Mouse (Mus musculus) forebrain, embryonic 12.5 days (tissue): ENCODE data around the gene Cd300ld4. TPM values are rescaled to one million over a fixed set of nuclear protein-coding genes. Genes with fewer than 3 reads are reported as not detected.
"Not testable (repeated sequence)": the region's sequence is repeated elsewhere in the genome, so short reads cannot be mapped to it uniquely, and the experiment has no call there.

Source experiments
- ATAC-seq: fragments of 200-750 bp; cut with Nextera tagmentation; 2 replicates; pipeline ENCODE4 v1.8.0; 2017; ENCODE audit warnings: moderate TSS enrichment; ENCODE audit not compliant: low FRiP score
- H3K27ac ChIP-seq: fragments of 300-500 bp; sonication (generic); 2 replicates; pipeline ENCODE4 v1.5.1; 2016; ENCODE audit warnings: mild to moderate bottlenecking
- H3K27me3 ChIP-seq: fragments of 300-500 bp; sonication (generic); 2 replicates; pipeline ENCODE4 v1.6.1; 2016; ENCODE audit warnings: mild to moderate bottlenecking
- H3K36me3 ChIP-seq: fragments of 300-500 bp; sonication (generic); replicated peaks from 2 replicates; pipeline ENCODE4 v1.6.1; 2016; ENCODE audit warnings: mild to moderate bottlenecking
- H3K4me1 ChIP-seq: fragments of 300-500 bp; sonication (generic); 2 replicates; pipeline ENCODE4 v1.6.1; 2016
- H3K4me2 ChIP-seq: fragments of 300-500 bp; sonication (generic); 2 replicates; pipeline ENCODE4 v1.6.1; 2016; ENCODE audit warnings: mild to moderate bottlenecking, moderate library complexity
- H3K4me3 ChIP-seq: fragments of 300-500 bp; sonication (generic); replicated peaks from 2 replicates; pipeline ENCODE4 v1.5.1; 2016; ENCODE audit warnings: mild to moderate bottlenecking
- H3K9ac ChIP-seq: fragments of 300-500 bp; sonication (generic); 2 replicates; pipeline ENCODE4 v1.6.1; 2016; ENCODE audit warnings: mild to moderate bottlenecking
- H3K9me3 ChIP-seq: fragments of 300-500 bp; sonication (generic); 2 replicates; pipeline ENCODE4 v1.6.1; 2016
- WGBS: fragments of 180-500 bp; shearing (Covaris S2); methylation state at CpG from one replicate; pipeline ENCODE4 v1.1.7; 2016; 5-methylcytosine and 5-hydroxymethylcytosine counted together
- polyA plus RNA-seq: library from polyadenylated mRNA; unstranded; fragments of >200 nt; fragmentation: Nextera tagmentation; extraction: Ambion mirVana; gene quantifications from 2 replicates; pipeline ENCODE4 v1.2.1, GENCODE M21; 2016

Gene Cd300ld4
- polyA plus RNA-seq, result not detected in 2 replicates

GRCm38 (mm10) chr11:115026912-115027311 lies at the start of gene Cd300ld4:
Gene Cd300ld4 (minus strand): TSS chr11:115027012.
- H3K27ac ChIP-seq, H3K4me2 ChIP-seq, ATAC-seq, H3K4me1 ChIP-seq, H3K36me3 ChIP-seq, H3K4me3 ChIP-seq, H3K9ac ChIP-seq, H3K9me3 ChIP-seq, H3K27me3 ChIP-seq: not testable (repeated sequence)
- WGBS, result no CpG with 5 or more reads among the region's 6 CpGs

- Histone ChIP-seq H3K4me1 (peaks cover 14% of the 10 kb centered on the region), H3K27me3 (0 out of 2 replicates have a peak, but pooled peaks cover 2% of the 10 kb centered on the region), H3K36me3 (no peaks in the 10 kb centered on the region), H3K9me3 (no peaks in the 10 kb centered on the region), H3K4me2 (no peak overlapping the region), H3K27ac (no peak overlapping the region), H3K4me3 (no peak overlapping the region), H3K9ac (no peak overlapping the region)
- WGBS, result 82% methylated on average over 5 of the region's 5 CpGs
- ATAC-seq, result no peak
Observed at GRCm38 (mm10) chr11:115075859-115076258, 49.0 kb upstream of the Cd300ld4 start.

- Histone ChIP-seq H3K9ac (no peak overlapping the region), H3K9me3 (no peaks in the 10 kb centered on the region), H3K36me3 (no peaks in the 10 kb centered on the region), H3K27me3 (0 out of 2 replicates have a peak, but pooled peaks cover 2% of the 10 kb centered on the region), H3K27ac (no peak overlapping the region), H3K4me2 (no peak overlapping the region), H3K4me3 (no peak overlapping the region), H3K4me1 (peaks cover 18% of the 10 kb centered on the region)
- WGBS, result 78% methylated on average over 7 of the region's 7 CpGs
- ATAC-seq, result no peak
Observed at GRCm38 (mm10) chr11:115075407-115075806, 48.6 kb upstream of the Cd300ld4 start.

- H3K9ac ChIP-seq, result no peak overlapping the region
- 0 out of 2 replicates have a peak, but pooled peaks cover 6% of the 10 kb centered on the region for H3K27me3 ChIP-seq
- H3K4me3 ChIP-seq, result no peak overlapping the region
- no peaks in the 10 kb centered on the region for H3K9me3 ChIP-seq
- WGBS, result 66% methylated on average over 5 of the region's 5 CpGs
- H3K27ac ChIP-seq, result no peak overlapping the region
- H3K36me3 ChIP-seq, result no peaks in the 10 kb centered on the region
- no peak overlapping the region for H3K4me2 ChIP-seq
- ATAC-seq, result no peak
- peaks cover 19% of the 10 kb centered on the region for H3K4me1 ChIP-seq
Observed at GRCm38 (mm10) chr11:115073002-115073401, 46.2 kb upstream of the Cd300ld4 start.

- H3K27me3 ChIP-seq, result 0 out of 2 replicates have a peak, but pooled peaks cover 6% of the 10 kb centered on the region
- peaks cover 19% of the 10 kb centered on the region for H3K4me1 ChIP-seq
- no peak overlapping the region for H3K4me3 ChIP-seq
- no peaks in the 10 kb centered on the region for H3K36me3 ChIP-seq
- H3K9ac ChIP-seq, result no peak overlapping the region
- H3K27ac ChIP-seq, result no peak overlapping the region
- WGBS, result 29% methylated on average over 14 of the region's 14 CpGs
- H3K9me3 ChIP-seq, result no peaks in the 10 kb centered on the region
- peak overlapping the region; percentile 38 for H3K4me2 ChIP-seq
- no peak for ATAC-seq
Observed at GRCm38 (mm10) chr11:115071631-115072294, 45.0 kb upstream of the Cd300ld4 start.

GRCm38 (mm10) chr11:115071015-115071551 lies 44.3 kb upstream of the Cd300ld4 start:
- Histone ChIP-seq H3K4me1 (peaks cover 19% of the 10 kb centered on the region), H3K4me3 (no peak overlapping the region), H3K27ac (no peak overlapping the region), H3K9ac (no peak overlapping the region), H3K36me3 (no peaks in the 10 kb centered on the region), H3K27me3 (0 out of 2 replicates have a peak, but pooled peaks cover 6% of the 10 kb centered on the region), H3K9me3 (no peaks in the 10 kb centered on the region), H3K4me2 (peak overlapping the region; percentile 38)
- ATAC-seq, result no peak
- 11% methylated on average over 9 of the region's 9 CpGs for whole genome bisulfite sequencing

- Histone ChIP-seq H3K9ac (no peak overlapping the region), H3K9me3 (no peaks in the 10 kb centered on the region), H3K4me2 (no peak overlapping the region), H3K36me3 (no peaks in the 10 kb centered on the region), H3K27ac (no peak overlapping the region), H3K4me1 (peaks cover 14% of the 10 kb centered on the region), H3K27me3 (0 out of 2 replicates have a peak, but pooled peaks cover 3% of the 10 kb centered on the region), H3K4me3 (no peak overlapping the region)
- 76% methylated on average over 6 of the region's 6 CpGs for WGBS
- no peak for ATAC-seq
Observed at GRCm38 (mm10) chr11:115066768-115067167, 40.0 kb upstream of the Cd300ld4 start.

- no peak for ATAC-seq
- Histone ChIP-seq H3K9me3 (no peaks in the 10 kb centered on the region), H3K9ac (no peak within 1 kb of the TSS)
Observed at GRCm38 (mm10) chr11:115062077-115062476, 35.3 kb upstream of the Cd300ld4 start, which contains the start of gene Cd300e. Gene Cd300e (minus strand): TSS chr11:115062177.

GRCm38 (mm10) chr11:115059797-115060196 lies 33.0 kb upstream of the Cd300ld4 start:
- no peaks in the 10 kb centered on the region for H3K36me3 ChIP-seq
- H3K9ac ChIP-seq, result no peak overlapping the region
- no peak overlapping the region for H3K4me3 ChIP-seq
- no peak overlapping the region for H3K4me2 ChIP-seq
- no peaks in the 10 kb centered on the region for H3K9me3 ChIP-seq
- WGBS, result 96% methylated on average over 2 of the region's 2 CpGs
- H3K27ac ChIP-seq, result no peak overlapping the region
- H3K27me3 ChIP-seq, result no peaks in the 10 kb centered on the region
- H3K4me1 ChIP-seq, result no peaks in the 10 kb centered on the region
- ATAC-seq, result no peak

More at GRCm38 (mm10) chr11:115062077-115062476, 35.3 kb upstream of the Cd300ld4 start, which contains the start of gene Cd300e:
- Histone ChIP-seq H3K27me3 (no peaks in the 10 kb centered on the region), H3K27ac (no peak within 1 kb of the TSS), H3K36me3 (no peaks in the 10 kb centered on the region), H3K4me2 (no peak within 1 kb of the TSS), H3K4me1 (no peaks in the 10 kb centered on the region), H3K4me3 (no peak within 1 kb of the TSS)
- 28% methylated on average over 5 of the region's 5 CpGs for WGBS

GRCm38 (mm10) chr11:115058701-115059100 lies 31.9 kb upstream of the Cd300ld4 start:
- no peaks in the 10 kb centered on the region for H3K36me3 ChIP-seq
- H3K9me3 ChIP-seq, result no peaks in the 10 kb centered on the region
- no peaks in the 10 kb centered on the region for H3K27me3 ChIP-seq
- no peak for ATAC-seq
- no peak overlapping the region for H3K4me2 ChIP-seq
- H3K4me3 ChIP-seq, result no peak overlapping the region
- no peaks in the 10 kb centered on the region for H3K4me1 ChIP-seq
- H3K9ac ChIP-seq, result no peak overlapping the region
- H3K27ac ChIP-seq, result no peak overlapping the region
- 85% methylated on average over 4 of the region's 4 CpGs for WGBS

GRCm38 (mm10) chr11:115054537-115054936 lies 27.7 kb upstream of the Cd300ld4 start:
- Histone ChIP-seq H3K9ac (no peak overlapping the region), H3K4me2 (no peak overlapping the region), H3K4me3 (no peak overlapping the region), H3K27me3 (peaks cover 11% of the 10 kb centered on the region; the same call in 1 of the 2 replicates), H3K36me3 (no peaks in the 10 kb centered on the region), H3K9me3 (no peaks in the 10 kb centered on the region), H3K4me1 (no peaks in the 10 kb centered on the region), H3K27ac (no peak overlapping the region)
- no peak for ATAC-seq

GRCm38 (mm10) chr11:115052991-115053390 lies 26.2 kb upstream of the Cd300ld4 start:
- H3K4me3 ChIP-seq, result no peak overlapping the region
- no peak overlapping the region for H3K27ac ChIP-seq
- H3K27me3 ChIP-seq, result peaks cover 11% of the 10 kb centered on the region; the same call in 1 of the 2 replicates
- no peaks in the 10 kb centered on the region for H3K36me3 ChIP-seq
- no peak overlapping the region for H3K9ac ChIP-seq
- 100% methylated on average over 1 of the region's 1 CpGs for WGBS
- no peak for ATAC-seq
- H3K4me2 ChIP-seq, result no peak overlapping the region
- H3K4me1 ChIP-seq, result no peaks in the 10 kb centered on the region
- H3K9me3 ChIP-seq, result no peaks in the 10 kb centered on the region

- peaks cover 11% of the 10 kb centered on the region; the same call in 1 of the 2 replicates for H3K27me3 ChIP-seq
- no peaks in the 10 kb centered on the region for H3K9me3 ChIP-seq
- ATAC-seq, result no peak
Observed at GRCm38 (mm10) chr11:115052206-115052605, 25.4 kb upstream of the Cd300ld4 start.

More at GRCm38 (mm10) chr11:115052206-115052605, 25.4 kb upstream of the Cd300ld4 start:
- no peaks in the 10 kb centered on the region for H3K36me3 ChIP-seq
- H3K9ac ChIP-seq, result no peak overlapping the region
- H3K4me2 ChIP-seq, result no peak overlapping the region
- H3K4me1 ChIP-seq, result no peaks in the 10 kb centered on the region
- H3K4me3 ChIP-seq, result no peak overlapping the region
- H3K27ac ChIP-seq, result no peak overlapping the region
- WGBS, result 7% methylated on average over 9 of the region's 9 CpGs
